Mouse (Mus musculus) C2C12 (cell line): ENCODE measurements around the gene Abhd17c. TPM values are rescaled to one million over a fixed set of nuclear protein-coding genes. Genes with fewer than 3 reads are reported as not detected.

ENCODE experiments used
- H3K27me3 ChIP-seq: one replicate; pipeline ENCODE4 v1.6.1; 2011; ENCODE audit not compliant: control insufficient read depth, insufficient read depth, insufficient read length
- H3K36me3 ChIP-seq: one replicate; pipeline ENCODE4 v1.6.1; 2011; ENCODE audit not compliant: control insufficient read depth, insufficient read depth
- H3K4me3 ChIP-seq: one replicate; pipeline ENCODE4 v1.5.1; 2011; ENCODE audit warnings: mild to moderate bottlenecking, control low read depth; ENCODE audit not compliant: poor library complexity, insufficient read depth, severe bottlenecking
- H3K79me2 ChIP-seq: one replicate; pipeline ENCODE4 v1.6.1; 2011; ENCODE audit not compliant: control insufficient read depth, insufficient read depth
- H3K79me3 ChIP-seq: one replicate; pipeline ENCODE4 v1.6.1; 2011; ENCODE audit warnings: low read depth, control low read depth
- H3ac ChIP-seq: one replicate; pipeline ENCODE3; 2011; ENCODE audit warnings: low read depth; ENCODE audit not compliant: control insufficient read depth, insufficient read length
- CEBPB ChIP-seq: IDR thresholded peaks from one replicate; pipeline ENCODE4 v1.6.1; 2011; ENCODE audit warnings: low read depth, mild to moderate bottlenecking, control low read depth, moderate library complexity
- CTCF ChIP-seq: IDR thresholded peaks from one replicate; pipeline ENCODE4 v1.5.1; 2011; ENCODE audit not compliant: control insufficient read depth, insufficient read depth, insufficient read length
- FOSL1 ChIP-seq: IDR thresholded peaks from one replicate; pipeline ENCODE4 v1.8.0; 2011; ENCODE audit warnings: mild to moderate bottlenecking, low read length; ENCODE audit not compliant: poor library complexity, insufficient read depth, severe bottlenecking
- MAX ChIP-seq: IDR thresholded peaks from one replicate; pipeline ENCODE4 v1.6.1; 2011; ENCODE audit warnings: mild to moderate bottlenecking, control low read depth
- MYOD1 ChIP-seq: IDR thresholded peaks from one replicate; pipeline ENCODE4 v1.6.1; 2011; ENCODE audit warnings: low read depth; ENCODE audit not compliant: control insufficient read depth, insufficient read length
- MYOG ChIP-seq: IDR thresholded peaks from one replicate; pipeline ENCODE4 v1.6.1; 2011; ENCODE audit not compliant: control insufficient read depth, insufficient read length; ENCODE audit errors: extremely low read depth
- USF1 ChIP-seq: IDR thresholded peaks from one replicate; pipeline ENCODE4 v1.6.1; 2011; ENCODE audit warnings: low read depth, mild to moderate bottlenecking, control low read depth, moderate library complexity
- polyA plus RNA-seq: library from polyadenylated mRNA; unstranded; fragments of >200 nt; fragmentation: generic; extraction: Trizol; gene quantifications from one replicate; pipeline ENCODE4 v1.2.1, GENCODE M21; 2012; ENCODE audit warnings: missing spikeins

The Abhd17c gene
- polyA plus RNA-seq, 1 experiment = 32.9 TPM

- Histone ChIP-seq H3K27me3 (no peaks in the 10 kb centered on the region), H3K79me3 (no peaks in the 10 kb centered on the region), H3ac (no peak overlapping the region), H3K79me2 (no peaks in the 10 kb centered on the region), H3K36me3 (no peaks in the 10 kb centered on the region), H3K4me3 (no peak overlapping the region)
- TF ChIP-seq MYOG = no peak
- TF ChIP-seq MYOD1 = no peak
- TF ChIP-seq MAX = no peak
- no peak for TF ChIP-seq CTCF
- TF ChIP-seq FOSL1 = no peak
- TF ChIP-seq USF1 = no peak
- no peak for TF ChIP-seq CEBPB
Observed at GRCm38 (mm10) chr7:84059799-84060198, 91.9 kb downstream of the Abhd17c start.

Other genes with a start within 250 kb of the Abhd17c start
- 1.0 TPM for gene Cemip, start 65.4 kb downstream of the Abhd17c start, polyA plus RNA-seq